Mouse (Mus musculus): Measurements from ENCODE around the gene Tbc1d20. TPM values are rescaled to one million over a fixed set of nuclear protein-coding genes. Genes with fewer than 3 reads are reported as not detected.

The Tbc1d20 gene
- polyA plus RNA-seq, 1 experiment from 2014 or later: 30.6 TPM

GRCm38 (mm10) chr2:152332101-152332825 is 38.6 kb downstream of the Tbc1d20 start, which contains the start of gene Rbck1:
Gene Rbck1 (minus strand): TSS chr2:152332653.
- H3K27ac ChIP-seq (ENCODE audit: low read depth, low read length): peak within 1 kb of the TSS; percentile 66
- peak within 1 kb of the TSS; percentile 92 for H3K9ac ChIP-seq (ENCODE audit: low read length)
- H3K36me3 ChIP-seq (ENCODE audit: control insufficient read depth, insufficient read depth, low read length): no peaks in the 10 kb centered on the region; the same call in 1 of the 2 replicates
- H3K27me3 ChIP-seq (ENCODE audit: control insufficient read depth, insufficient read depth, low read length): no peaks in the 10 kb centered on the region
- no peaks in the 10 kb centered on the region for H3K9me3 ChIP-seq (ENCODE audit: control insufficient read depth, low read length)
- WGBS: under 1% methylated on average over 54 of the region's 54 CpGs
- H3K4me3 ChIP-seq (ENCODE audit: low read depth, low read length): peak within 1 kb of the TSS; percentile 85
- DNase-seq (ENCODE audit: low spot score): peak; percentile 92
- no peaks in the 10 kb centered on the region; the same call in 1 of the 2 replicates for H3K4me1 ChIP-seq (replicated peaks; ENCODE audit: control insufficient read depth, insufficient read depth, low read length)
- peak; percentile 96 for ATAC-seq (replicated peaks; ENCODE audit: low FRiP score)
- H3K4me2 ChIP-seq (ENCODE audit: low read depth, low read length, severe bottlenecking): peak within 1 kb of the TSS; percentile 73

- no peaks in the 10 kb centered on the region; the same call in 1 of the 2 replicates for H3K4me1 ChIP-seq (replicated peaks; ENCODE audit: control insufficient read depth, insufficient read depth, low read length)
- no peak for ATAC-seq (replicated peaks; ENCODE audit: low FRiP score)
- no peak overlapping the region for H3K9ac ChIP-seq (ENCODE audit: low read length)
- H3K27ac ChIP-seq (ENCODE audit: low read depth, low read length): no peak overlapping the region
- no peak overlapping the region for H3K4me3 ChIP-seq (ENCODE audit: low read depth, low read length)
- WGBS: 82% methylated on average over 4 of the region's 4 CpGs
- H3K27me3 ChIP-seq (ENCODE audit: control insufficient read depth, insufficient read depth, low read length): no peaks in the 10 kb centered on the region
- DNase-seq (ENCODE audit: low spot score): no peak
- no peaks in the 10 kb centered on the region for H3K36me3 ChIP-seq (ENCODE audit: control insufficient read depth, insufficient read depth, low read length)
- no peak overlapping the region for H3K4me2 ChIP-seq (ENCODE audit: low read depth, low read length, severe bottlenecking)
- H3K9me3 ChIP-seq (ENCODE audit: control insufficient read depth, low read length): no peaks in the 10 kb centered on the region
These were observed 39.8 kb downstream of the Tbc1d20 start for GRCm38 (mm10) chr2:152333345-152334006.

GRCm38 (mm10) chr2:152335289-152335820 is 41.7 kb downstream of the Tbc1d20 start:
- Histone ChIP-seq H3K27me3 (ENCODE audit: control insufficient read depth, insufficient read depth, low read length) (no peaks in the 10 kb centered on the region), H3K4me1 (replicated peaks; ENCODE audit: control insufficient read depth, insufficient read depth, low read length) (no peaks in the 10 kb centered on the region; the same call in 1 of the 2 replicates), H3K9me3 (ENCODE audit: control insufficient read depth, low read length) (no peaks in the 10 kb centered on the region), H3K9ac (ENCODE audit: low read length) (no peak overlapping the region; the same call in 1 of the 2 replicates), H3K4me2 (ENCODE audit: low read depth, low read length, severe bottlenecking) (no peak overlapping the region), H3K27ac (ENCODE audit: low read depth, low read length) (no peak overlapping the region), H3K36me3 (ENCODE audit: control insufficient read depth, insufficient read depth, low read length) (no peaks in the 10 kb centered on the region), H3K4me3 (ENCODE audit: low read depth, low read length) (no peak overlapping the region)
- WGBS: 59% methylated on average over 10 of the region's 11 CpGs
- DNase-seq (ENCODE audit: low spot score) (no peak), ATAC-seq (replicated peaks; ENCODE audit: low FRiP score) (no peak)

- no peaks in the 10 kb centered on the region for H3K36me3 ChIP-seq (ENCODE audit: control insufficient read depth, insufficient read depth, low read length)
- H3K27ac ChIP-seq (ENCODE audit: low read depth, low read length): no peak overlapping the region
- no peak overlapping the region for H3K4me2 ChIP-seq (ENCODE audit: low read depth, low read length, severe bottlenecking)
- no peaks in the 10 kb centered on the region for H3K4me1 ChIP-seq (replicated peaks; ENCODE audit: control insufficient read depth, insufficient read depth, low read length)
- H3K27me3 ChIP-seq (ENCODE audit: control insufficient read depth, insufficient read depth, low read length): no peaks in the 10 kb centered on the region
- no peak overlapping the region for H3K9ac ChIP-seq (ENCODE audit: low read length)
- H3K4me3 ChIP-seq (ENCODE audit: low read depth, low read length): no peak overlapping the region
- ATAC-seq (replicated peaks; ENCODE audit: low FRiP score): no peak
- WGBS: 81% methylated on average over 1 of the region's 1 CpGs
- no peak for DNase-seq (ENCODE audit: low spot score)
- no peaks in the 10 kb centered on the region for H3K9me3 ChIP-seq (ENCODE audit: control insufficient read depth, low read length)
These were observed 43.2 kb downstream of the Tbc1d20 start for GRCm38 (mm10) chr2:152336856-152337255.

- no peaks in the 10 kb centered on the region for H3K9me3 ChIP-seq (ENCODE audit: control insufficient read depth, low read length)
- H3K4me2 ChIP-seq (ENCODE audit: low read depth, low read length, severe bottlenecking): no peak overlapping the region
- no peak overlapping the region for H3K27ac ChIP-seq (ENCODE audit: low read depth, low read length)
- DNase-seq (ENCODE audit: low spot score): no peak
- no peak overlapping the region for H3K9ac ChIP-seq (ENCODE audit: low read length)
- no peak overlapping the region for H3K4me3 ChIP-seq (ENCODE audit: low read depth, low read length)
- WGBS: 90% methylated on average over 11 of the region's 11 CpGs
- ATAC-seq (replicated peaks; ENCODE audit: low FRiP score): no peak
- no peaks in the 10 kb centered on the region for H3K36me3 ChIP-seq (ENCODE audit: control insufficient read depth, insufficient read depth, low read length)
- H3K27me3 ChIP-seq (ENCODE audit: control insufficient read depth, insufficient read depth, low read length): no peaks in the 10 kb centered on the region
- no peaks in the 10 kb centered on the region for H3K4me1 ChIP-seq (replicated peaks; ENCODE audit: control insufficient read depth, insufficient read depth, low read length)
These were observed 44.1 kb downstream of the Tbc1d20 start for GRCm38 (mm10) chr2:152337591-152338212.

GRCm38 (mm10) chr2:152338319-152338718 is 44.7 kb downstream of the Tbc1d20 start:
- WGBS: 86% methylated on average over 13 of the region's 13 CpGs
- H3K27ac ChIP-seq (ENCODE audit: low read depth, low read length): no peak overlapping the region
- DNase-seq (ENCODE audit: low spot score) (no peak), ATAC-seq (replicated peaks; ENCODE audit: low FRiP score) (no peak)
- no peaks in the 10 kb centered on the region for H3K36me3 ChIP-seq (ENCODE audit: control insufficient read depth, insufficient read depth, low read length)
- H3K9ac ChIP-seq (ENCODE audit: low read length): no peak overlapping the region; the same call in 1 of the 2 replicates
- no peak overlapping the region for H3K4me3 ChIP-seq (ENCODE audit: low read depth, low read length)
- H3K27me3 ChIP-seq (ENCODE audit: control insufficient read depth, insufficient read depth, low read length): no peaks in the 10 kb centered on the region
- no peak overlapping the region for H3K4me2 ChIP-seq (ENCODE audit: low read depth, low read length, severe bottlenecking)
- no peaks in the 10 kb centered on the region for H3K9me3 ChIP-seq (ENCODE audit: control insufficient read depth, low read length)
- no peaks in the 10 kb centered on the region for H3K4me1 ChIP-seq (replicated peaks; ENCODE audit: control insufficient read depth, insufficient read depth, low read length)

- Histone ChIP-seq H3K4me1 (replicated peaks; ENCODE audit: control insufficient read depth, insufficient read depth, low read length) (0 out of 2 replicates have a peak, but pooled peaks cover 6% of the 10 kb centered on the region), H3K27ac (ENCODE audit: low read depth, low read length) (no peak overlapping the region), H3K9me3 (ENCODE audit: control insufficient read depth, low read length) (no peaks in the 10 kb centered on the region), H3K27me3 (ENCODE audit: control insufficient read depth, insufficient read depth, low read length) (no peaks in the 10 kb centered on the region; the same call in none of the 2 replicates), H3K36me3 (ENCODE audit: control insufficient read depth, insufficient read depth, low read length) (no peaks in the 10 kb centered on the region), H3K4me2 (ENCODE audit: low read depth, low read length, severe bottlenecking) (no peak overlapping the region), H3K4me3 (ENCODE audit: low read depth, low read length) (no peak overlapping the region), H3K9ac (ENCODE audit: low read length) (no peak overlapping the region)
- 86% methylated on average over 22 of the region's 22 CpGs for WGBS
- no peak for ATAC-seq (replicated peaks; ENCODE audit: low FRiP score)
- DNase-seq (ENCODE audit: low spot score): no peak
These were observed 46.1 kb downstream of the Tbc1d20 start for GRCm38 (mm10) chr2:152339631-152340179.

Data from forebrain, embryonic 11.5 days (tissue).